Mouse (Mus musculus) adrenal gland, adult 18-20 months (tissue): ENCODE results near the gene Zfp952. TPM values are rescaled to one million over a fixed set of nuclear protein-coding genes. Genes with fewer than 3 reads are reported as not detected.

ENCODE experiments used
- total RNA-seq, 2 experiments: library from RNA; stranded (reverse); gene quantifications; 1 replicate in 1 of 2; 2 replicates in 1 of 2; pipeline ENCODE4 v1.2.3; 2021

Gene Zfp952
- total RNA-seq, 2 experiments from 2014 or later = 10.1 to 12.3 TPM

Other genes starting within 250 kb of the Zfp952 start
- gene Zfp871, start 204.8 kb upstream of the Zfp952 start, total RNA-seq = 10 to 100 TPM; 41.5 to 44.8 TPM
- under 1 TPM; 0.46 to 0.64 TPM for gene Zfp811, start 183.2 kb upstream of the Zfp952 start, total RNA-seq
- gene Zfp799, start 162.9 kb upstream of the Zfp952 start, total RNA-seq = 10 to 100 TPM in 1 of 2 experiments, 1 to 10 TPM in 1; 6.9 to 10.2 TPM
- 10 to 100 TPM in 1 of 2 experiments, 1 to 10 TPM in 1; 8.4 to 11.3 TPM for gene Zfp870, start 101.5 kb upstream of the Zfp952 start, total RNA-seq
- 1 to 10 TPM; 6.8 to 9.7 TPM for gene Cyp4f14, start 75.8 kb upstream of the Zfp952 start, total RNA-seq
- gene Cyp4f13, start 45.7 kb upstream of the Zfp952 start, total RNA-seq = 10 to 100 TPM; 49.7 to 67.3 TPM
- gene Zfp472, start 27.3 kb upstream of the Zfp952 start, total RNA-seq = 1 to 10 TPM; 5.6 to 5.7 TPM
- 1 to 10 TPM; 5.2 to 6.4 TPM for gene Zfp763, start 40.3 kb downstream of the Zfp952 start, total RNA-seq
- not detected for gene 4921501E09Rik, start 74.9 kb downstream of the Zfp952 start, total RNA-seq
- 10 to 100 TPM in 1 of 2 experiments, 1 to 10 TPM in 1; 7.2 to 10.8 TPM for gene Zfp563, start 96.2 kb downstream of the Zfp952 start, total RNA-seq
- gene Morc2b, start 146.6 kb downstream of the Zfp952 start, total RNA-seq = not detected
- gene Olfr55, start 175.3 kb downstream of the Zfp952 start, total RNA-seq = not detected
- not detected for gene Olfr239, start 198.2 kb downstream of the Zfp952 start, total RNA-seq
- gene Olfr1564, start 228.6 kb downstream of the Zfp952 start, total RNA-seq = not detected